Mouse (Mus musculus) ES-E14 (cell line): ENCODE data around the gene Sh3bp4.

Source experiments
- CHD2 ChIP-seq: IDR thresholded peaks from 2 replicates; pipeline ENCODE4 v1.6.1; 2014; ENCODE audit warnings: mild to moderate bottlenecking, low read depth, low read length, inconsistent platforms
- HCFC1 ChIP-seq: IDR thresholded peaks from 2 replicates; pipeline ENCODE4 v1.6.1; 2012; ENCODE audit warnings: low read length, inconsistent platforms, borderline replicate concordance; ENCODE audit not compliant: insufficient read depth
- ZC3H11A ChIP-seq: IDR thresholded peaks from 2 replicates; pipeline ENCODE4 v1.6.1; 2012; ENCODE audit warnings: low read depth, mild to moderate bottlenecking, inconsistent platforms, low read length, borderline replicate concordance
- ZNF384 ChIP-seq: IDR thresholded peaks from 2 replicates; pipeline ENCODE4 v1.6.1; 2012; ENCODE audit warnings: low read depth, low read length, inconsistent platforms

GRCm38 (mm10) chr1:89164685-89165084 is 94.5 kb downstream of the Sh3bp4 start:
- TF ChIP-seq ZC3H11A = no peak
- TF ChIP-seq HCFC1 = no peak
- TF ChIP-seq ZNF384 = no peak
- no peak for TF ChIP-seq CHD2
